ENCODE assay signal across 10 mouse cellular contexts in the genomic region with DNA sequence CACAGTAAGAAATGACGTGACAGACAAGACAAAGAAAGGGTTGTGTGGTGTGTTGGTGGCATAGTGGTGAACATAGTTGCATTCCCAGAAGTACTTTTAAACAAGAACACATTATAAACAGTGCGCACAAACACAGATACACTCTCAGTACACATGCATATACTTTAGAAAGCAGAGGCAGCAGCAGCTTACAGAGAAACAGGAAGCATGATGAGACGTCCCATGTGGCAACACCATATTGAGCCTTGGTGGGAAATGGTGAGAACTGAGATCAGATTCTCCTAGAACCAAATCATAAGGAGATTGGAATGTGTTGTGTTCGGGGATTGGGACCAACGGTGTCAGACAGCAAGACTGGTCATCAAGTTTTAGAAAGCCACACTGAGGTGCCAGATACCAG.
"Had no signal": no experiment of that assay in that cellular context is flagged by ENCODE, and none has a peak within 500 bp of the region (broad histone marks: within the 10 kb centered on the region; RNA-seq: fewer than 3 reads in every experiment).

No protein-coding gene starts in this region.

- H3K27me3 ChIP-seq: limb, embryonic 13.5 days; midbrain, embryonic 13.5 days; neural tube, embryonic 13.5 days had no signal

- H3K9ac ChIP-seq: limb, embryonic 13.5 days; liver, embryonic 14.5 days; midbrain, embryonic 13.5 days; neural tube, embryonic 13.5 days had no signal

- ATAC-seq: midbrain, embryonic 13.5 days had no signal

- H3K4me2 ChIP-seq: limb, embryonic 13.5 days; midbrain, embryonic 13.5 days; neural tube, embryonic 13.5 days had no signal

- H3K27ac ChIP-seq: limb, embryonic 13.5 days; liver, embryonic 14.5 days; midbrain, embryonic 13.5 days had no signal

- H3K4me3 ChIP-seq: limb, embryonic 13.5 days; midbrain, embryonic 13.5 days; neural tube, embryonic 13.5 days had no signal

- H3K9me3 ChIP-seq: limb, embryonic 13.5 days; midbrain, embryonic 13.5 days; neural tube, embryonic 13.5 days had no signal

- DNase-seq: kidney, adult 8-10 months; kidney, postnatal 10 days; left cerebral cortex, postnatal 4 days; lung, adult 18-20 months; right cerebral cortex, postnatal 14 days; thymus, postnatal 36 days had no signal

- H3K36me3 ChIP-seq: limb, embryonic 13.5 days; midbrain, embryonic 13.5 days; neural tube, embryonic 13.5 days had no signal
